Mouse (Mus musculus) heart, postnatal 0 days (tissue): ENCODE measurements around the gene Tiam2. TPM values are rescaled to one million over a fixed set of nuclear protein-coding genes. Genes with fewer than 3 reads are reported as not detected.
A peak's percentile ranks its signal among the peaks of the same experiment; 100 is the strongest.

Experiments used
- ATAC-seq: fragments of 200-750 bp; cut with Nextera tagmentation; 2 replicates; pipeline ENCODE4 v1.8.0; 2017; ENCODE audit warnings: low read depth, moderate number of reproducible peaks, moderate library complexity; ENCODE audit not compliant: insufficient read depth
- DNase-seq: peaks from one replicate; pipeline ENCODE4 v3.0.0-alpha.2; 2016; ENCODE audit warnings: low spot score
- H3K27ac ChIP-seq: fragments of 300-500 bp; sonication (generic); 2 replicates; pipeline ENCODE4 v1.5.1; 2014; ENCODE audit warnings: low read depth, mild to moderate bottlenecking
- H3K27me3 ChIP-seq: fragments of 300-500 bp; sonication (generic); 2 replicates; pipeline ENCODE4 v1.6.1; 2014; ENCODE audit warnings: low read length, mixed read lengths; ENCODE audit not compliant: control insufficient read depth, insufficient read depth
- H3K36me3 ChIP-seq: fragments of 300-500 bp; sonication (generic); replicated peaks from 2 replicates; pipeline ENCODE4 v1.6.1; 2014; ENCODE audit warnings: low read length, mixed read lengths; ENCODE audit not compliant: control insufficient read depth, insufficient read depth
- H3K4me1 ChIP-seq: fragments of 300-500 bp; sonication (generic); 2 replicates; pipeline ENCODE4 v1.6.1; 2014; ENCODE audit warnings: antibody characterized with exemption; ENCODE audit not compliant: control insufficient read depth, insufficient read depth
- H3K4me2 ChIP-seq: fragments of 300-500 bp; sonication (generic); 2 replicates; pipeline ENCODE4 v1.6.1; 2014; ENCODE audit warnings: low read depth, mild to moderate bottlenecking, low read length, moderate library complexity
- H3K4me3 ChIP-seq: fragments of 300-500 bp; sonication (generic); 2 replicates; pipeline ENCODE4 v1.5.1; 2014; ENCODE audit warnings: low read depth, low read length
- H3K9ac ChIP-seq: fragments of 300-500 bp; sonication (generic); replicated peaks from 2 replicates; pipeline ENCODE4 v1.6.1; 2014; ENCODE audit warnings: low read depth, low read length, mixed read lengths
- H3K9me3 ChIP-seq: fragments of 300-500 bp; sonication (generic); replicated peaks from 2 replicates; pipeline ENCODE4 v1.6.1; 2016; ENCODE audit warnings: low read length; ENCODE audit not compliant: control insufficient read depth
- CTCF ChIP-seq: IDR thresholded peaks from 2 replicates; pipeline ENCODE4 v1.5.1; 2016; ENCODE audit warnings: antibody characterized with exemption, control low read depth, low read depth
- EP300 ChIP-seq: IDR thresholded peaks from 2 replicates; pipeline ENCODE4 v1.6.1; 2016; ENCODE audit warnings: antibody characterized with exemption, low read depth
- WGBS: fragments of 180-500 bp; shearing (Covaris S2); extraction: QIAGEN DNeasy Blood & Tissue Kit; methylation state at CpG from one replicate; pipeline ENCODE4 v1.1.7; 2014; 5-methylcytosine and 5-hydroxymethylcytosine counted together
- polyA plus RNA-seq: library from polyadenylated mRNA; unstranded; fragments of >200 nt; fragmentation: Nextera tagmentation; extraction: Ambion mirVana; gene quantifications from 2 replicates; pipeline ENCODE4 v1.2.1, GENCODE M21; 2015
- total RNA-seq: library from RNA; depleted of rRNA; stranded (reverse); fragments of >200 nt; gene quantifications from 2 replicates; pipeline ENCODE4 v1.2.3, GENCODE M21; 2014; ENCODE audit warnings: low replicate concordance; rRNA removed

Gene Tiam2
- total RNA-seq (3.6 and 4.1 TPM in 2 replicates), polyA plus RNA-seq (1.7 and 1.9 TPM in 2 replicates)

DNA sequence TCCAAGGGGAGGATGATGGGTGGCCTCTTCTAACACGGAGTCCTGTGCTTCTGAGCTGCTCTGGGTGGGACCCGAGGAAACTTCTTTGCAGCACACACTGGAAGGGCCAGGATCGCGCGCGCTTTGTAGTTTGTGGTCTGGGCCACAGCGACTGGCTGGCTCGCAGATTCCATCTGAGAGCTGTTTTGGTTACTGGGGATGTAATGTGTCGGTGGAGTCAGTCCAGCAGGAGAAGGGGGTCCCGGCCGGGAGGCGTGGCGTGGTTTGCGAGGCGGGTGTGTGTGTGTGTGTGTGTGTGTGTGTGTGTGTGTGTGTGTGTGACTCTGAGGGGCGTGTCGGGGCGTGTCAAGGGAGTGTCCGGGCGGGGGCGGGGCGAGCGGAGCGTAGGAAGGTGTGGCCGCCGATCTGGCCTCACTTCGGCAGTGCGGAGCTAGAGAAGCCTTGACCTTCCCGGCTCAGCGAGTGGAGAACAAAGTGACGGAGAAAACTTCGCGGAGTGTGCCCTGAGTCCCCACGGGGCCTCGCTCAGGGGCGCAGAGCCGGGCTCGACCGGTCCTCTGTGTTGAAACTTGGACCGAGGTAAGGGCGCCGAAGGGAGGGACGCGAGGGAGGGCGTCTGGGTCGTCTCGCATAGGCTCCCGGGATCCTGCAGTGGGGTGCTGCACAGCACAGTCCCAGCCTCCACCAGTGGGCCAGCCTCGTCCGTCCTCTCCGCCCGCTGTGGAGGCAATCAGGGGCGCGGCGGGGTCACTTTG, at the start of gene Tiam2:
TSS of gene Tiam2 (plus strand) at position 426 of the 755 bp plus-strand sequence.
- TF ChIP-seq CTCF, result no peak
- no peak for TF ChIP-seq EP300
- H3K27me3 ChIP-seq, result no peaks in the 10 kb centered on the region
- H3K4me2 ChIP-seq, result peak within 1 kb of the TSS; percentile 86
- H3K9ac ChIP-seq, result peak within 1 kb of the TSS; percentile 63
- peak; percentile 90 for ATAC-seq
- under 1% methylated on average over 43 of the region's 55 CpGs for WGBS
- peak; percentile 52 for DNase-seq
- 0 out of 2 replicates have a peak, but pooled peaks cover 4% of the 10 kb centered on the region for H3K4me1 ChIP-seq
- no peaks in the 10 kb centered on the region for H3K36me3 ChIP-seq
- peak within 1 kb of the TSS; percentile 73 for H3K4me3 ChIP-seq
- H3K27ac ChIP-seq, result peak within 1 kb of the TSS; percentile 39; the same call in 1 of the 2 replicates
- H3K9me3 ChIP-seq, result no peaks in the 10 kb centered on the region

DNA sequence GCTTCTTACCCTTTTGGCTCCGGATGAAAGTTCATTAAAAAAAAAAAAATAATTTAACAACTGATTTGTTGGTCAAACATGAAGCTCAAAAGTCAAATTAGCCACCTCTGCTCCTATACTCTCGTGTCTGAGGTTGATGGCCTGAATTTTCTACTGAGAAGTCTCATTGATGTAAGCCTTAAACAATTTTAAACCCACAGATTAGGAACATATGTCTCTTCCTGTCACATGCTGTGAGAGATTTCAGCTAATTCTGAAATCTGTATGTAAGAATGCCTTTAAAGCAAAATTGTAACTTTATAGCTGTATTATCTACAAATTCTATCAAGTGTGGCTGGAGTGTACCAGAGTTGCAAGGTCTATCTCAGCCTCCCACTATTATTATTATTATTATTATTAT, 46.1 kb upstream of the Tiam2 start:
- TF ChIP-seq EP300 (no peak), CTCF (no peak)
- H3K27ac ChIP-seq, result no peak overlapping the region
- 68% methylated on average over 2 of the region's 2 CpGs for WGBS
- no peak overlapping the region for H3K4me2 ChIP-seq
- H3K4me3 ChIP-seq, result no peak overlapping the region
- no peaks in the 10 kb centered on the region for H3K27me3 ChIP-seq
- no peaks in the 10 kb centered on the region for H3K9me3 ChIP-seq
- DNase-seq (no peak), ATAC-seq (no peak)
- H3K9ac ChIP-seq, result no peak overlapping the region
- H3K36me3 ChIP-seq, result no peaks in the 10 kb centered on the region
- no peaks in the 10 kb centered on the region for H3K4me1 ChIP-seq

DNA sequence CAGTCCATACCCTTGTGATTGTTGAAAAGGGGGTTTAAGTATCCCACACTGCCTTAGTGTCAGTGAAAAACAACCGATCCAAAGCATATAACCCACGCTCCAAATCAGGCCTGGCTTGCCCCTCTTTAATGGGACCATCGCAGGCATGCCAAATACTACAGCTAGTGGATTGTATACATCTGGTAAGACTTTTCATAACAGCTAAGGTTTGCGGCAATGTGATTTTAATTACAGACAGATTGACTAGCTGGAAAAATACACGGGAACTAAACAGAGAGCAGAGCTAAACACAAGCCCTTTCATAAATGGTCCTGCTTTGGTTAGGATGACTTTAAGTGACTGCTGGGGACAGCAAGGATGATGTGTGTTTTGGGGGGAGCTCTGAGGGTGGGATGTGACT, 44.4 kb upstream of the Tiam2 start:
- no peaks in the 10 kb centered on the region for H3K27me3 ChIP-seq
- DNase-seq (no peak), ATAC-seq (no peak)
- TF ChIP-seq CTCF, result no peak
- TF ChIP-seq EP300, result no peak
- H3K4me1 ChIP-seq, result no peaks in the 10 kb centered on the region
- H3K4me3 ChIP-seq, result no peak overlapping the region
- H3K27ac ChIP-seq, result no peak overlapping the region
- H3K36me3 ChIP-seq, result no peaks in the 10 kb centered on the region
- H3K4me2 ChIP-seq, result no peak overlapping the region
- H3K9me3 ChIP-seq, result no peaks in the 10 kb centered on the region
- WGBS, result 85% methylated on average over 5 of the region's 5 CpGs
- no peak overlapping the region for H3K9ac ChIP-seq

DNA sequence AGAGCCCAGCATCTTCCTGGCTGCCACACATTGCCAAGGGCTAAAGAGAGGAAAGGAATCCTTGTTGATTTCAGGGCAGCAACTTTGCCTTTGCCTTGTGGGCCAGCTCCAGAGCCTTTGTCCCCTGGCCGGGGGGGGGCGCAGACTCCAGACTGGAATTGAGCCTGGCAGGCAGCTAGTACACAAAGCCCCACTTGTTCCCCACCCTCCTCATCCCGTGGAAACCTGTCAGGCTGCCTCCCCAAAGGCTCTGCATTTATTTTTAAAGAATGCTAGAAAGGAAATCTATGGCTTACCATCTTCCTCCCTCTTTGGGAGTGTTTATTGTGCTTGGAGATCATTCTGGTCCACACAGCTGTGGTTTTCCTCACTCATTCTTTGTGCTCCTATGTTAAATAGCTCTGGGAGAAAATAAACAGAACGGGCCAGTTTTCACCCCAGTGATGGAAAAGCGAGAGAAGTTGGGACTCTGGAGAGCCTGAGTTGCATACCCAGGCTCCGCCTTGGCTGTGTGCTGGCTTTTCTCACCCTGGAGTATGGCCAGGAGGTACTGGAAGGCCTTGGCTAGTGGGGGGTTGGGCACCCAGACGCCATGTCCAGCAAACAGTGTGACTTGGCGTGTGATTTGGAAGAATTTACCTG, 41.2 kb upstream of the Tiam2 start:
- WGBS, result 42% methylated on average over 8 of the region's 8 CpGs

DNA sequence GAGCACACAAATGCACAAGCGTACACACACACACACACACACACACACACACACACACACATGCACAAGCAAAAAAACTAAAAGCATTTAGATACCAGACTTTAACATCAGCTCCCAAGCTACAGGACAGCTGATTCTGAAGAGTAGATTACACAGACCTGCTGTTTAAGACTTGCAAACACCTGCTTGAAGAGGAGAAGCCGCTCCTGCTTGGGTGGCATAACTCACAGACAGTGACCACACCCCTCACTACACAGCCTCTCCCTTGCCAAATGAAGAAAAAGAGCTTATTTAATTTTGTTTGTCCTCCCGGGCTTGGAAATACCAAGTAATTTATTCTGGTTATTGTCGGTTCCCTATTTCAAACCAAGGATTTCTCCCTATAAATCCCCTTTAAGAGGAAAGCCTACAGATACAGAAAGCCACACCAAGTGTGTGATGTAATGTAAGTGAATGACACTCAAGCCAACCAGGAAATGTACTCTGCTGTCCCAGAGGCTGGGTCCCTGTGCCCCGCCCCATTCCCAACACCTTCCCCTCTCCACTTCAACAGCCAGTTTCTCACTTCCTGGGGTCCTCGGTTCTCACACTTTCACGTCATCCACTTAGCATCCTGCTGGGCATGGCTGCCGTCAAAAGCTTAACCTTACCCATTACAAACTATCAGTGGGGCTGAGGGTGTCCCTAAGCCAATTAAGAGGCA, 40.1 kb upstream of the Tiam2 start:
- Histone ChIP-seq H3K36me3 (no peaks in the 10 kb centered on the region), H3K4me3 (no peak overlapping the region), H3K4me1 (no peaks in the 10 kb centered on the region), H3K4me2 (no peak overlapping the region), H3K27me3 (no peaks in the 10 kb centered on the region), H3K9ac (no peak overlapping the region), H3K9me3 (no peaks in the 10 kb centered on the region), H3K27ac (no peak overlapping the region)
- WGBS, result 61% methylated on average over 8 of the region's 8 CpGs
- TF ChIP-seq EP300, result no peak
- TF ChIP-seq CTCF, result no peak
- DNase-seq, result no peak
- ATAC-seq, result no peak

More for the DNA sequence above, 41.2 kb upstream of the Tiam2 start:
- Histone ChIP-seq H3K4me1 (no peaks in the 10 kb centered on the region), H3K36me3 (no peaks in the 10 kb centered on the region), H3K27me3 (no peaks in the 10 kb centered on the region), H3K9ac (no peak overlapping the region), H3K4me2 (no peak overlapping the region), H3K4me3 (no peak overlapping the region), H3K9me3 (no peaks in the 10 kb centered on the region), H3K27ac (no peak overlapping the region)
- ATAC-seq (no peak), DNase-seq (no peak)
- no peak for TF ChIP-seq CTCF
- no peak for TF ChIP-seq EP300
